Mouse (Mus musculus): ENCODE measurements at regions not wholly inside any gene's neighbourhood (a gene's known extent, or its start where the extent isn't known, plus 50 kb on each side); places are given as distances from the start of the nearest gene placed in this dataset.

DNA sequence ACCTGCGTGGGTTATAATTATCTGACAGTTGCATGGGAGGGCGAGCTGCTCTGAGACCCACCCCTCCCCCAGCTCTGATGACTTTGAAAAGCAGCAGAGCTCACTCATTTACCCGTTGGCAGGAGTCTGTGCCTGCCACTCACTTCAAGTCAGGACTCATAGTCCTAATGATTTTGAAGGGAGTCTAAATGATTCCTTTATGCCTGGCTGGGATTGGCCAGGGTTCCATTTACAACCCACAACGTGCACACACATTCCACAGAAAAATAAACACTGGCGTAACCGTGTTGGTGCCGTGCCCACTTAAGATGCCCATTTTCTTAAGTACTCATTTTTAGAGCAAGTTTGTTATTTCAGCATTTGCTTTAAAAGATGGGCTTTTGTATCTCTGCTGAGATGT is 266.8 kb upstream of the Runx1 start:
- ATAC-seq (no peak), DNase-seq (ENCODE audit: low spot score) (no peak)
- H3K4me2 ChIP-seq (ENCODE audit: low read depth, low read length): no peak overlapping the region

DNA sequence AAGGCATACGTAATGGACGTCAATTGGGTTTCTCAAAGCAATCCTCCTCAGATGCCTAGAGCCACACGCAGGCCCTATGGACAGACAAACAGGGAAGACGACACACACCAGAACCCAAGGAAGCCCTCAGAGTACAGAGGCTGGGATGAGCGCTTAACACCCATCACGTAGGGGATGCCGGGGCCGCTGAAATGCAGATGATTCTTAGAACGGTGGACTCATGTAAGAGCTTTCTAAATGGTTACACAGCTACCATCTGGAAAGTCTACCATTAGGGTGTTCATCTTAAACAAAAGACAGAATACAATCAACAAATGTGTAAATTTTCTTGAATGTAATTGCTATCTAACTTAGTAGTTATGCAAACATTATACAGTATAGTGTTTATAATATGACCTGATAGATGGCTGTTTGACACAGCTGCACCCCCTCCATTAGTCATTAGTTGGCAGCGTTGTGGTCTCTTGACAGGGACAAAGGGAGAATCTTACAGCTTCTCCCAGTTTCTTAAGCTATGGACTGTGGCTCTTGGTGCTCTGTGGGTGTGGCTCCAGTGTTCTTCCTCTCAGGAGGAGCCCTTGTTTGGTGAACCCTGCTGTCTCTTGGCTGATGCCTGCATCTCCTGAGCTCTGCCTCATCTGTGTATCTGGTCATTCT is 259.4 kb upstream of the Runx1 start:
- no peak for TF ChIP-seq CTCF (IDR thresholded peaks at IDR 0.05; ENCODE audit: low read depth)

More for the DNA sequence above, 266.8 kb upstream of the Runx1 start:
- Histone ChIP-seq H3K9me3 (ENCODE audit: low read length) (no peaks in the 10 kb centered on the region), H3K4me1 (ENCODE audit: insufficient read depth, low read length) (no peaks in the 10 kb centered on the region), H3K4me3 (ENCODE audit: low read length) (no peak overlapping the region), H3K36me3 (ENCODE audit: insufficient read depth, low read length) (no peaks in the 10 kb centered on the region), H3K27me3 (ENCODE audit: insufficient read depth, low read length) (no peaks in the 10 kb centered on the region), H3K9ac (replicated peaks; ENCODE audit: low read length) (no peak overlapping the region), H3K27ac (no peak overlapping the region)
- no peak for TF ChIP-seq CTCF (IDR thresholded peaks at IDR 0.05; ENCODE audit: low read depth)
- WGBS: 46% methylated on average over 7 of the region's 7 CpGs

DNA sequence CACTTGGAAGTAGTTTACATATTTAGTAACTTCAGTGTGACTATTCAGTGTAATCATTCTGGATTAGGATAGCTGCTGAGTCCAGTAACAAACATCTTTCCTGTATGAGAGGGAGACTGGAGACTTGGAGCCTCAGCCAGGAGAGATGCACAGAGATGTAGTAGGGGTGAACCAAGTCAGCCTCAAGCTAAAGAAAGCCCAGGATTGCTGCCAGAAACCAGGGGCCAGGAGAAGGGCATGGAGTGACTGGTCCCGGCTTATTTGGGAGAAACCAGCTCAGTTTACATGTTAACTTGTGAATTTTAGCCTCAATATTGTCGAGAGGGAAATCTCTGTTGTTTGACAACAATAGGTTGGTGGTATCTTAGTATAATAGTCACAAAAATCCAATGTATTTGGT is 257.8 kb upstream of the Runx1 start:
- Histone ChIP-seq H3K9me3 (ENCODE audit: low read length) (no peaks in the 10 kb centered on the region), H3K4me3 (ENCODE audit: low read length) (no peak overlapping the region), H3K36me3 (ENCODE audit: insufficient read depth, low read length) (no peaks in the 10 kb centered on the region), H3K27ac (no peak overlapping the region), H3K27me3 (ENCODE audit: insufficient read depth, low read length) (no peaks in the 10 kb centered on the region), H3K4me1 (ENCODE audit: insufficient read depth, low read length) (no peaks in the 10 kb centered on the region), H3K4me2 (ENCODE audit: low read depth, low read length) (no peak overlapping the region), H3K9ac (replicated peaks; ENCODE audit: low read length) (no peak overlapping the region)
- no peak for TF ChIP-seq CTCF (IDR thresholded peaks at IDR 0.05; ENCODE audit: low read depth)
- no peak for ATAC-seq
- no peak for DNase-seq (ENCODE audit: low spot score)
- 66% methylated on average over 2 of the region's 2 CpGs for WGBS

More for the DNA sequence above, 259.4 kb upstream of the Runx1 start:
- ATAC-seq (no peak), DNase-seq (ENCODE audit: low spot score) (no peak)
- no peak overlapping the region for H3K4me3 ChIP-seq (ENCODE audit: low read length)
- no peaks in the 10 kb centered on the region for H3K27me3 ChIP-seq (ENCODE audit: insufficient read depth, low read length)
- WGBS: 89% methylated on average over 10 of the region's 10 CpGs
- H3K4me2 ChIP-seq (ENCODE audit: low read depth, low read length): no peak overlapping the region
- H3K4me1 ChIP-seq (ENCODE audit: insufficient read depth, low read length): no peaks in the 10 kb centered on the region
- H3K9me3 ChIP-seq (ENCODE audit: low read length): no peaks in the 10 kb centered on the region
- H3K36me3 ChIP-seq (ENCODE audit: insufficient read depth, low read length): no peaks in the 10 kb centered on the region
- no peak overlapping the region for H3K27ac ChIP-seq
- no peak overlapping the region for H3K9ac ChIP-seq (replicated peaks; ENCODE audit: low read length)

DNA sequence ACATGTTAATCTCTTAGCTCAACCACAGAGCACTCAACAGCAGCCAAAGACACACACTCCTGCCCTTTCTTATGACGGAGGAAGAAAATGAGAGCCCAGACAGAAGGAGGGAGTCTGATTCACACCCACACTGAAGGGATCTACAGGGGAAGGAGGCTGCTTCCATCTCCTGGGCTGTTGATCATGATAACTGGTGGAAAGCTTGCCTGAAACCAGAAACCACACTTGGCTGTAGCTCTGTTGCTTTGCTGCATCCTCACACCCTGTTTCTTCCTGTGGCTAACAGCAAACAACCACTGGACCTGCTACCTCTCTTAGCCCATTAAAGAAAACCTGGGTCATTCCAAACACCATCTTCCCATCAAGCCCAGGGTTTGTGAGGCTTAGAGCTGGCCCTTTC is 257.2 kb upstream of the Runx1 start:
- WGBS: 79% methylated on average over 1 of the region's 1 CpGs
- no peak for TF ChIP-seq CTCF (IDR thresholded peaks at IDR 0.05; ENCODE audit: low read depth)
- ATAC-seq: no peak

DNA sequence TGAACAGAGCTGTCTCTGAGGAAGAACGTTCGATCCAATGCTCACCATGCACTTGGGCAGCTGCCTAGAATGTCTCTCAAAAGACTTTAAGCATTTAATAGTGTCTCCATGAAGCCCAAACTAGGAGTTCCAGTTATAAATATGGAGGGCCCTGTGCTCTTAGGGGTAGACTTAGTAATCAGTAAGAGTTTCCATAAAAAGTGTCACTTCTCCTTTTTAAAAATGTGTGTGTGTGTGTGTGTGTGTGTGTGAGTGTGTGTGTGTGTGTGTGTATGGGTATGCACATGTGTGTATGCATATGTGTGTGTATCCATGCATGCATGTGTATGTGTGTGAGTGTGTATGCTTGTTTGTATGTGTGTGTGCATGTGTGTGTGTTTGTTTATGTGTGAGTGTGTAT is 255.6 kb upstream of the Runx1 start:
- Histone ChIP-seq H3K27me3 (ENCODE audit: insufficient read depth, low read length) (no peaks in the 10 kb centered on the region), H3K4me1 (ENCODE audit: insufficient read depth, low read length) (no peaks in the 10 kb centered on the region), H3K9ac (replicated peaks; ENCODE audit: low read length) (no peak overlapping the region), H3K9me3 (ENCODE audit: low read length) (no peaks in the 10 kb centered on the region), H3K4me3 (ENCODE audit: low read length) (no peak overlapping the region), H3K36me3 (ENCODE audit: insufficient read depth, low read length) (no peaks in the 10 kb centered on the region), H3K27ac (no peak overlapping the region), H3K4me2 (ENCODE audit: low read depth, low read length) (no peak overlapping the region)
- ATAC-seq (no peak), DNase-seq (ENCODE audit: low spot score) (no peak)
- WGBS: 71% methylated on average over 2 of the region's 2 CpGs
- TF ChIP-seq CTCF (IDR thresholded peaks at IDR 0.05; ENCODE audit: low read depth): no peak

More for the DNA sequence above, 257.2 kb upstream of the Runx1 start:
- DNase-seq (ENCODE audit: low spot score): no peak
- H3K9me3 ChIP-seq (ENCODE audit: low read length): no peaks in the 10 kb centered on the region
- no peaks in the 10 kb centered on the region for H3K4me1 ChIP-seq (ENCODE audit: insufficient read depth, low read length)
- no peak overlapping the region for H3K9ac ChIP-seq (replicated peaks; ENCODE audit: low read length)
- H3K4me3 ChIP-seq (ENCODE audit: low read length): no peak overlapping the region
- no peak overlapping the region for H3K4me2 ChIP-seq (ENCODE audit: low read depth, low read length)
- no peak overlapping the region for H3K27ac ChIP-seq
- H3K36me3 ChIP-seq (ENCODE audit: insufficient read depth, low read length): no peaks in the 10 kb centered on the region
- H3K27me3 ChIP-seq (ENCODE audit: insufficient read depth, low read length): no peaks in the 10 kb centered on the region

DNA sequence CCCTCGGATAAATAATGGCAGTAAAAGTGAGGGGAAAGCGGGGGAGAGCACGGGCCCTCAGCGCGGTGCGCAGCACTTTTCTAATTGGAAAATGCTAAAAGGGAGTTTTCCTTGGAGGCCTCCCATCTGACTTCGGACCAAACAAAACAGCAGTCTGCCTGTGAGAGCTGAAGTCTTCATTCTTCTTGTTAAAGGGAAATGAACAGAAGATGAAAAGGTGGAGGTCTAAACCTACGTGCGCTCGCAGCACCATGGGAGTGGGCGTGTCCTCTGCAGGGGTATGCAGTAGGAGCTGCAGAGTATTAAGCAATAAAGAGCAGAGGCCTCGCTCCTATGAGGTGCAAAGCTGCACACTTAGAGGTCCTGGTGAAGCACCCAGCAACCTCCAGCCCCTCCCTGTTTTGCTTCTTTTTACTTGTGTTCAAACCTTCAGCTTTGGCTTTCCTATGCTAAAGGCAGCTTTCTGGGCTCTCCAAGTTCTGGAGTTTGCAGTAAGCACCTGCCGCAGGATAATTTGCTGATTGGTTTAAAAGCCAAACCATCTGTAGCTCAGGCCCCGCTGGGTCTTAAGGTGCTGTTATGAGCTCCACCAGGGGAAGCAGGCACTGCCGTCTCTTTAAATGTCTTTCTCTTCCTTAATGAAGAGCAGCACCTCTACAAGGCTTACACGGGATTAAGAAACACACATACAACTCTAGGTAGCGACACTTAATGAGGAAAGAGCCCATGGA is 253.9 kb upstream of the Runx1 start:
- H3K27me3 ChIP-seq (ENCODE audit: insufficient read depth, low read length): no peaks in the 10 kb centered on the region
- ATAC-seq (no peak), DNase-seq (ENCODE audit: low spot score) (peak; percentile 25)
- H3K9ac ChIP-seq (replicated peaks; ENCODE audit: low read length): no peak overlapping the region
- peak overlapping the region; percentile 39 for H3K4me2 ChIP-seq (ENCODE audit: low read depth, low read length)
- no peaks in the 10 kb centered on the region for H3K9me3 ChIP-seq (ENCODE audit: low read length)
- no peaks in the 10 kb centered on the region for H3K36me3 ChIP-seq (ENCODE audit: insufficient read depth, low read length)
- H3K27ac ChIP-seq: no peak overlapping the region
- no peaks in the 10 kb centered on the region for H3K4me1 ChIP-seq (ENCODE audit: insufficient read depth, low read length)
- no peak for TF ChIP-seq CTCF (IDR thresholded peaks at IDR 0.05; ENCODE audit: low read depth)
- 40% methylated on average over 17 of the region's 17 CpGs for WGBS
- H3K4me3 ChIP-seq (ENCODE audit: low read length): peak overlapping the region; percentile 13; the same call in 1 of the 2 replicates

DNA sequence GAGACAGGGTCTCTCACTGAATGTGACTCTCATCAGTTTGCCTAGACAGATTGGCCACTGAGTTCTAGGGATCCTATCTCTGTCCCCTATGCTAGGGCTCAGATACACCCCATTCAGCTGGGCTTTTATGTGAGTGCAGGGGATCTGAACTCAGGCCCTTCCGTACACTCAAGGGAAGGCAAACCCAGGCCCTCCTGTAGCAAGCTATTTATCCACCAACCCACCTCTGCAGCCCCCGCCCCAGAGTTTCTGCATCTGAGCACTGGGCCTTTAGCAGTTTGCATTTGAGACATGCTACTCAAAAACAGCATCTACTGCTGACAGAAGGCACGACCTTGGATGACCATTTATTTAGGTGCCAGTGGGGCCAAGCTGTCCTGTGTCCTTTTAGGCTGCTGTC is 253.0 kb upstream of the Runx1 start:
- no peak for DNase-seq (ENCODE audit: low spot score)
- ATAC-seq: no peak
- no peaks in the 10 kb centered on the region for H3K36me3 ChIP-seq (ENCODE audit: insufficient read depth, low read length)
- no peak overlapping the region for H3K27ac ChIP-seq
- no peaks in the 10 kb centered on the region for H3K27me3 ChIP-seq (ENCODE audit: insufficient read depth, low read length)
- TF ChIP-seq CTCF (IDR thresholded peaks at IDR 0.05; ENCODE audit: low read depth): no peak
- no peak overlapping the region for H3K4me3 ChIP-seq (ENCODE audit: low read length)
- H3K4me1 ChIP-seq (ENCODE audit: insufficient read depth, low read length): no peaks in the 10 kb centered on the region
- H3K9ac ChIP-seq (replicated peaks; ENCODE audit: low read length): no peak overlapping the region
- peak overlapping the region; percentile 39; the same call in 1 of the 2 replicates for H3K4me2 ChIP-seq (ENCODE audit: low read depth, low read length)
- 74% methylated on average over 3 of the region's 3 CpGs for WGBS
- no peaks in the 10 kb centered on the region for H3K9me3 ChIP-seq (ENCODE audit: low read length)
